Mouse (Mus musculus): ENCODE data around the gene Elmod3. TPM values are rescaled to one million over a fixed set of nuclear protein-coding genes. Genes with fewer than 3 reads are reported as not detected.
A peak's percentile ranks its signal among the peaks of the same experiment; 100 is the strongest.

Elmod3 gene
- polyA plus RNA-seq, 1 experiment from 2014 or later: 15.6 TPM

GRCm38 (mm10) chr6:72630961-72631360, 32.7 kb upstream of the Elmod3 start:
- no peak for ATAC-seq
- no peaks in the 10 kb centered on the region for H3K36me3 ChIP-seq (ENCODE audit: control insufficient read depth, insufficient read depth, low read length)
- no peaks in the 10 kb centered on the region for H3K27me3 ChIP-seq (replicated peaks; ENCODE audit: control insufficient read depth, insufficient read depth, low read length)
- no peak overlapping the region for H3K4me2 ChIP-seq (ENCODE audit: low read depth, low read length)
- H3K27ac ChIP-seq (ENCODE audit: low read length): no peak overlapping the region
- no peak overlapping the region for H3K4me3 ChIP-seq (ENCODE audit: low read length)
- H3K4me1 ChIP-seq (ENCODE audit: control insufficient read depth, insufficient read depth, low read length): 0 out of 2 replicates have a peak, but pooled peaks cover 2% of the 10 kb centered on the region
- H3K9ac ChIP-seq (ENCODE audit: low read depth, low read length): no peak overlapping the region
- WGBS: 88% methylated on average over 14 of the region's 14 CpGs
- no peaks in the 10 kb centered on the region for H3K9me3 ChIP-seq (ENCODE audit: control insufficient read depth, low read length)

- Histone ChIP-seq H3K9me3 (ENCODE audit: control insufficient read depth, low read length) (no peaks in the 10 kb centered on the region), H3K27ac (ENCODE audit: low read length) (no peak overlapping the region), H3K4me2 (ENCODE audit: low read depth, low read length) (no peak overlapping the region), H3K9ac (ENCODE audit: low read depth, low read length) (no peak overlapping the region), H3K4me3 (ENCODE audit: low read length) (no peak overlapping the region), H3K4me1 (ENCODE audit: control insufficient read depth, insufficient read depth, low read length) (no peaks in the 10 kb centered on the region), H3K27me3 (replicated peaks; ENCODE audit: control insufficient read depth, insufficient read depth, low read length) (no peaks in the 10 kb centered on the region), H3K36me3 (ENCODE audit: control insufficient read depth, insufficient read depth, low read length) (no peaks in the 10 kb centered on the region)
- 67% methylated on average over 2 of the region's 2 CpGs for WGBS
- ATAC-seq: 0 out of 2 replicates have a peak, but pooled peaks have one; percentile 32
Measured at GRCm38 (mm10) chr6:72630370-72630769, 32.2 kb upstream of the Elmod3 start.

GRCm38 (mm10) chr6:72627276-72627675, 29.1 kb upstream of the Elmod3 start:
- H3K9ac ChIP-seq (ENCODE audit: low read depth, low read length): no peak overlapping the region
- no peak for ATAC-seq

DNA sequence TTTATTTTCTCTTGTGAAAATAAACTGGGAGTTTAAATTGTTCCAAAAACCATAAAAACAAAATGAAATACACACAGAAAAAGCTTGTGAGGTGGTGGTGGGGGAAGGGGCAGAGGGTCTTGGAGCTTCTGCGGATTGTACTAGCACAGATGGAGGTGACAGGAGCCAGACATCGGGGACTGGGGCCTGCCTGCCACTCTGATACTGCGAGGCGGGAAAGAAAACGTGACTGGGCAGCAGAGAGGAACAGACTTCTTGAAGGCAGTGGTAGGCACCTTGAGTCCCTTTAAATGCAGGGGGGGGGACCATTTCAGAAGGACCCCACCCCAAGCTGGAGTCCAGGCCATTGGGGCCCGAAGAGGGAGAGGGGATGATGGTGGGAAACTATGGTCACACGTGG, 28.2 kb upstream of the Elmod3 start:
- no peak overlapping the region for H3K27ac ChIP-seq (ENCODE audit: low read length)
- no peak overlapping the region for H3K4me3 ChIP-seq (ENCODE audit: low read length)
- H3K36me3 ChIP-seq (ENCODE audit: control insufficient read depth, insufficient read depth, low read length): no peaks in the 10 kb centered on the region
- H3K9me3 ChIP-seq (ENCODE audit: control insufficient read depth, low read length): no peaks in the 10 kb centered on the region
- no peaks in the 10 kb centered on the region for H3K4me1 ChIP-seq (ENCODE audit: control insufficient read depth, insufficient read depth, low read length)
- ATAC-seq: no peak
- no peak overlapping the region for H3K4me2 ChIP-seq (ENCODE audit: low read depth, low read length)
- no peak overlapping the region for H3K9ac ChIP-seq (ENCODE audit: low read depth, low read length)
- WGBS: 75% methylated on average over 7 of the region's 7 CpGs
- no peaks in the 10 kb centered on the region for H3K27me3 ChIP-seq (replicated peaks; ENCODE audit: control insufficient read depth, insufficient read depth, low read length)

More at GRCm38 (mm10) chr6:72627276-72627675, 29.1 kb upstream of the Elmod3 start:
- Histone ChIP-seq H3K9me3 (ENCODE audit: control insufficient read depth, low read length) (no peaks in the 10 kb centered on the region), H3K27me3 (replicated peaks; ENCODE audit: control insufficient read depth, insufficient read depth, low read length) (no peaks in the 10 kb centered on the region), H3K4me1 (ENCODE audit: control insufficient read depth, insufficient read depth, low read length) (no peaks in the 10 kb centered on the region), H3K36me3 (ENCODE audit: control insufficient read depth, insufficient read depth, low read length) (no peaks in the 10 kb centered on the region), H3K4me3 (ENCODE audit: low read length) (no peak overlapping the region), H3K27ac (ENCODE audit: low read length) (no peak overlapping the region), H3K4me2 (ENCODE audit: low read depth, low read length) (no peak overlapping the region)
- 94% methylated on average over 16 of the region's 16 CpGs for WGBS

DNA sequence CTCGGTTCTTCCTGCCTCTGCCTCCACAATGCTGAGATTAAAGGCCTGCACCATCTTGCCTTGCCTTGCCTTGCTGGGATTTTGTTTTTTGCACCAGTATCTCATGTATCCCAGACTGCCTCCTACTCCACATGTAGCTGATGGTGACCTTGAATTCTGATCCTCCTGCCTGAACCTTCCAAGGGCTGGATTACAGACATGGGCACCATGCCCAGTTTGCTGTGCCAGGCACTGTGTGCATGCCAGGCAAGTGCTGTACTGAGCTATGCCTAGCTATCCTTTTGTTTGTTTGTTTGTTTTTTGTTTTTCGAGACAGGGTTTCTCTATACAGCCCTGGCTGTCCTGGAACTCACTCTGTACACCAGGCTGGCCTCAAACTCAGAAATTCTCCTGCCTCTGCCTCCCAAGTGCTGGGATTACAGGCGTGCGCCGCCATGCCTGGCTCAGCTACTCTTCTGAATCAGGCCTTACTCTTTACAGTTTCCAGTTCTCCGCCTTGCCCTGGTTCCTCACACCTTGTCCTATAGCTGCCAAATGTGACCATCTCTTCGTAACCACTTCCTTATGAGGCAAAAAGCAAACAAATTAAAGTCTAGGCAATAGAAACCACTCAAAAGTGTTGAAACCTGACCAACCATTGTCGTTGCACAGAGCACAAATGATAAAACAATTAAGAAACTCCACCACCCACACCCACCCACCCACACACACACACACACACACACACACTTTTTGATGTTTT, 25.6 kb upstream of the Elmod3 start:
- H3K4me2 ChIP-seq (ENCODE audit: low read depth, low read length): no peak overlapping the region
- peaks cover 5% of the 10 kb centered on the region; the same call in 1 of the 2 replicates for H3K4me1 ChIP-seq (ENCODE audit: control insufficient read depth, insufficient read depth, low read length)
- H3K9ac ChIP-seq (ENCODE audit: low read depth, low read length): no peak overlapping the region
- no peak for ATAC-seq
- no peaks in the 10 kb centered on the region for H3K9me3 ChIP-seq (ENCODE audit: control insufficient read depth, low read length)
- no peak overlapping the region for H3K4me3 ChIP-seq (ENCODE audit: low read length)
- no peak overlapping the region for H3K27ac ChIP-seq (ENCODE audit: low read length)
- WGBS: 89% methylated on average over 8 of the region's 8 CpGs
- no peaks in the 10 kb centered on the region for H3K27me3 ChIP-seq (replicated peaks; ENCODE audit: control insufficient read depth, insufficient read depth, low read length)
- H3K36me3 ChIP-seq (ENCODE audit: control insufficient read depth, insufficient read depth, low read length): no peaks in the 10 kb centered on the region

DNA sequence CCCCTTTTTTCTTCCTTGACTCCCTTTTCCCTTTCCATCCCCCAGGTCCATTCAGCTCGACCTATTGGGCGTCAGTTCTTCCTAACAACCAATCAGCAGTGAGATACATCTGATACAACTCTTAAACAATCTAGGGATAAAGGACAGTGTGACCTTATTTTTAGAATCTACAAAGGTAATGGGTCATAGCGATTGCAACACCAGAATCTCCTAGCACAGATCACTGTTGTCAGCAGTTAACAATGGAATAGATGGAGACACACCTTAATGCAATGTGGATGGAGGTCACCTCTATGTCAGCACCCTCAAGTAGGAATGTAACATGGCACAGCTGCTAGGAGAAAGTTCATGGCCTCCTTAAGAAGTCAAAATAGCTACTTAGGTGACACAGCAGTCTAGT, 24.7 kb upstream of the Elmod3 start:
- Histone ChIP-seq H3K9me3 (ENCODE audit: control insufficient read depth, low read length) (no peaks in the 10 kb centered on the region), H3K4me2 (ENCODE audit: low read depth, low read length) (no peak overlapping the region), H3K36me3 (ENCODE audit: control insufficient read depth, insufficient read depth, low read length) (no peaks in the 10 kb centered on the region), H3K9ac (ENCODE audit: low read depth, low read length) (no peak overlapping the region), H3K27me3 (replicated peaks; ENCODE audit: control insufficient read depth, insufficient read depth, low read length) (no peaks in the 10 kb centered on the region), H3K4me3 (ENCODE audit: low read length) (no peak overlapping the region), H3K4me1 (ENCODE audit: control insufficient read depth, insufficient read depth, low read length) (peaks cover 5% of the 10 kb centered on the region; the same call in 1 of the 2 replicates), H3K27ac (ENCODE audit: low read length) (no peak overlapping the region)
- WGBS: 53% methylated on average over 3 of the region's 3 CpGs
- no peak for ATAC-seq

DNA sequence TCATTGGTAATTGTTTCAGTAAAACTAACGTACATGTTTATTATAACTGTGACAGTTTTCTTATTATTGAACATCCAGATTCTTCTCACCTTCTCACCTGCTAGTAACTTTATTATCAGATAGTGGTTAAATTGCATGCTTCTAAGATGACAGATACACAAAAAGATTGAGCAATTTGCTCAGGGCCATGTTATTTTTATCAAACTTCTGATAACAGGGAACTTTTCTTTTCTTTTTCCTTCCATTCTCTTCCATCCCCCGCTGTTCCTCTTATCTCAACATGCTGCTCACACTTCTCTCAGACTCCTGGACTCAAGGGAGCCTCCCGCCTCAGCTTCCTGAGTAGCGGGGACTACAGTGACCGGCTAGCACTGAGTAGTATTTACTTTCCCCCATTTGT, 22.7 kb upstream of the Elmod3 start:
- ATAC-seq: no peak
- no peak overlapping the region for H3K27ac ChIP-seq (ENCODE audit: low read length)

DNA sequence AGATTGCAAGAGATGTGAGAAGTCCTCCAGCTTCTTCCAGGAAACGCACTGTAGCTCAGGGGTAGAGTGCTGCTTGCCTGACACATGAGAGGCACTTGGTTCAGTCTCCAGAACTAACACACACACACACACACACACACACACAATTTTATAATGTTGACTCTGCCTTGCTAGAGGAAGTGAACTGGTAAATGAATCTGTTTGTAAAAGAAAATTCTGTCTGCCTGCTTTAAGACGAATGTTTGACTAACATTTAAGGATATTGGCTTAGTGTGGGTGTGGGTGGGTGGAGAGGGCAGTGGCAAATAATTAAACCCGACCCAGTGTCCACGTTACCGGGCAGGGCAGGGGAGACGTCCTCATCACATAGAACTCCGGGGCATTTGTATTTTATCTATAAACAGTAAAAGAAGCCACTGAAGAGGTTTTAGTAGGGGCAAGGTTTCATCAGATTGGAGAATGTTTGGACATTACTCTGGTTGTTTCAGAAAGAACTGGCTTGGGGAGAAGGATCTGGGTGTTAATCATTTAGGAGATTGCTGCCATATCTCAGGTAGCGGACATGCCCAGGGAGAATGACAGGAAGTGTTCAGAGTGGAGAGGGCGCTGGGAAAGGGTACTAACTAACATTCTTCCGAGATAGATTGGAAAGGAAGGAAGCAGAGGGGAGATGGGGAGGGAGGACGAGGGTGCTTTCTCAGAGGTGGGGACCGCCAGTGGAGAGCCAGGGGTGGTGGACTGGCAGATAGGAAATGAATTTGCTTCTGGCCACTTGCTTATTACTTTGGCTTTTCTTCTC, 21.7 kb upstream of the Elmod3 start:
- H3K4me3 ChIP-seq (ENCODE audit: low read length): peak overlapping the region; percentile 18
- 28% methylated on average over 12 of the region's 12 CpGs for WGBS

More for the DNA sequence above, 22.7 kb upstream of the Elmod3 start:
- Histone ChIP-seq H3K4me1 (ENCODE audit: control insufficient read depth, insufficient read depth, low read length) (peaks cover 9% of the 10 kb centered on the region; the same call in 1 of the 2 replicates), H3K9ac (ENCODE audit: low read depth, low read length) (no peak overlapping the region), H3K4me3 (ENCODE audit: low read length) (no peak overlapping the region), H3K36me3 (ENCODE audit: control insufficient read depth, insufficient read depth, low read length) (no peaks in the 10 kb centered on the region), H3K4me2 (ENCODE audit: low read depth, low read length) (no peak overlapping the region), H3K27me3 (replicated peaks; ENCODE audit: control insufficient read depth, insufficient read depth, low read length) (no peaks in the 10 kb centered on the region), H3K9me3 (ENCODE audit: control insufficient read depth, low read length) (no peaks in the 10 kb centered on the region)
- 62% methylated on average over 5 of the region's 5 CpGs for WGBS

GRCm38 (mm10) chr6:72616643-72617288, 18.6 kb upstream of the Elmod3 start, which contains the start of gene Tgoln1:
Gene Tgoln1, minus strand, starts transcription at chr6:72617000.
- peaks cover 28% of the 10 kb centered on the region for H3K4me1 ChIP-seq (ENCODE audit: control insufficient read depth, insufficient read depth, low read length)
- peak within 1 kb of the TSS; percentile 78 for H3K4me2 ChIP-seq (ENCODE audit: low read depth, low read length)
- H3K27ac ChIP-seq (ENCODE audit: low read length): peak within 1 kb of the TSS; percentile 96
- no peaks in the 10 kb centered on the region for H3K36me3 ChIP-seq (ENCODE audit: control insufficient read depth, insufficient read depth, low read length)
- no peaks in the 10 kb centered on the region for H3K27me3 ChIP-seq (replicated peaks; ENCODE audit: control insufficient read depth, insufficient read depth, low read length)
- H3K4me3 ChIP-seq (ENCODE audit: low read length): peak within 1 kb of the TSS; percentile 91
- ATAC-seq: peak; percentile 90
- H3K9me3 ChIP-seq (ENCODE audit: control insufficient read depth, low read length): no peaks in the 10 kb centered on the region
- H3K9ac ChIP-seq (ENCODE audit: low read depth, low read length): peak within 1 kb of the TSS; percentile 91
- under 1% methylated on average over 41 of the region's 41 CpGs for WGBS

More for the DNA sequence above, 21.7 kb upstream of the Elmod3 start:
- Histone ChIP-seq H3K9ac (ENCODE audit: low read depth, low read length) (peak overlapping the region; percentile 37; the same call in 1 of the 2 replicates), H3K27me3 (replicated peaks; ENCODE audit: control insufficient read depth, insufficient read depth, low read length) (no peaks in the 10 kb centered on the region), H3K4me2 (ENCODE audit: low read depth, low read length) (peak overlapping the region; percentile 42), H3K4me1 (ENCODE audit: control insufficient read depth, insufficient read depth, low read length) (peaks cover 18% of the 10 kb centered on the region), H3K9me3 (ENCODE audit: control insufficient read depth, low read length) (no peaks in the 10 kb centered on the region), H3K36me3 (ENCODE audit: control insufficient read depth, insufficient read depth, low read length) (no peaks in the 10 kb centered on the region), H3K27ac (ENCODE audit: low read length) (peak overlapping the region; percentile 79)
- peak; percentile 55 for ATAC-seq
